8 mouse cellular contexts compared by ENCODE assay signal in genomic region chr14:32086226-32086625, GRCm38 (mm10). TPM values are rescaled to one million over a fixed set of nuclear protein-coding genes. Genes with fewer than 3 reads are reported as not detected.
DNase-seq lines count a peak whose midpoint lies in the region; ATAC-seq lines count a peak whose summit lies in the region.

No protein-coding gene starts in this region.

- peak overlapping the region; percentile 73 for H3K9ac ChIP-seq in kidney, embryonic 14.5 days (ENCODE audit: low read depth, low read length)
- H3K9ac ChIP-seq in forebrain, embryonic 11.5 days (ENCODE audit: low read length), result peak overlapping the region; percentile 60
- H3K9ac ChIP-seq in liver, embryonic 11.5 days (ENCODE audit: low read depth, low read length), result peak overlapping the region; percentile 83

- 14% methylated on average over 8 of the region's 8 CpGs for WGBS in kidney, embryonic 14.5 days
- WGBS in forebrain, embryonic 11.5 days, result 43% methylated on average over 8 of the region's 8 CpGs
- 16% methylated on average over 8 of the region's 8 CpGs for WGBS in liver, embryonic 11.5 days

- peaks cover 18% of the 10 kb centered on the region for H3K36me3 ChIP-seq in kidney, embryonic 14.5 days (ENCODE audit: control insufficient read depth, insufficient read depth, low read length)
- H3K36me3 ChIP-seq in forebrain, embryonic 11.5 days (ENCODE audit: control insufficient read depth, insufficient read depth, low read length), result peaks cover 11% of the 10 kb centered on the region; the same call in 1 of the 2 replicates
- peaks cover 16% of the 10 kb centered on the region for H3K36me3 ChIP-seq in liver, embryonic 11.5 days (ENCODE audit: control insufficient read depth, insufficient read depth, low read length)

- H3K4me2 ChIP-seq in kidney, embryonic 14.5 days (replicated peaks; ENCODE audit: low read depth, low read length), result peak overlapping the region; percentile 70
- H3K4me2 ChIP-seq in forebrain, embryonic 11.5 days (ENCODE audit: low read depth, low read length, severe bottlenecking), result peak overlapping the region; percentile 57
- H3K4me2 ChIP-seq in liver, embryonic 11.5 days, result peak overlapping the region; percentile 91

- H3K9me3 ChIP-seq in kidney, embryonic 14.5 days (ENCODE audit: control insufficient read depth, low read length), result no peaks in the 10 kb centered on the region
- no peaks in the 10 kb centered on the region for H3K9me3 ChIP-seq in forebrain, embryonic 11.5 days (ENCODE audit: control insufficient read depth, low read length)
- no peaks in the 10 kb centered on the region for H3K9me3 ChIP-seq in liver, embryonic 11.5 days (ENCODE audit: control insufficient read depth, low read length)

- no peak for DNase-seq in kidney, postnatal 10 days
- DNase-seq in MEL-GATA-1-ER (ENCODE audit: extremely low read depth, low read depth), result peak; percentile 73
- DNase-seq in forebrain, embryonic 11.5 days (ENCODE audit: low spot score), result no peak
- DNase-seq in liver, embryonic 11.5 days (ENCODE audit: low spot score), result no peak
- no peak for DNase-seq in B cell, adult 2 months
- DNase-seq in urinary bladder, adult 18-20 months (ENCODE audit: low spot score in 2 of 2), result no peak

- H3K4me3 ChIP-seq in kidney, embryonic 14.5 days (ENCODE audit: low read length), result peak overlapping the region; percentile 66
- H3K4me3 ChIP-seq in forebrain, embryonic 11.5 days (ENCODE audit: low read depth, low read length), result peak overlapping the region; percentile 46
- H3K4me3 ChIP-seq in liver, embryonic 11.5 days (ENCODE audit: low read depth, low read length), result peak overlapping the region; percentile 74

- no peak for ATAC-seq in kidney, embryonic 14.5 days (ENCODE audit: low FRiP score, low TSS enrichment)
- no peak for ATAC-seq in forebrain, embryonic 11.5 days (replicated peaks; ENCODE audit: low FRiP score)
- ATAC-seq in liver, embryonic 11.5 days (replicated peaks; ENCODE audit: low FRiP score), result no peak
- no peak for ATAC-seq in granulocyte monocyte progenitor cell, adult 5-6 weeks (replicated peaks; ENCODE audit: poor library complexity, severe bottlenecking)

- peaks cover 2% of the 10 kb centered on the region for H3K4me1 ChIP-seq in kidney, embryonic 14.5 days (ENCODE audit: control insufficient read depth, insufficient read depth, low read length)
- H3K4me1 ChIP-seq in forebrain, embryonic 11.5 days (replicated peaks; ENCODE audit: control insufficient read depth, insufficient read depth, low read length), result no peaks in the 10 kb centered on the region
- H3K4me1 ChIP-seq in liver, embryonic 11.5 days (replicated peaks; ENCODE audit: control insufficient read depth, insufficient read depth, low read length), result peaks cover 7% of the 10 kb centered on the region

- peak overlapping the region; percentile 88 for H3K27ac ChIP-seq in kidney, embryonic 14.5 days (ENCODE audit: low read depth, low read length)
- no peak overlapping the region for H3K27ac ChIP-seq in forebrain, embryonic 11.5 days (ENCODE audit: low read depth, low read length)
- H3K27ac ChIP-seq in liver, embryonic 11.5 days (ENCODE audit: low read depth, low read length), result peak overlapping the region; percentile 93

- no peaks in the 10 kb centered on the region for H3K27me3 ChIP-seq in kidney, embryonic 14.5 days (ENCODE audit: control insufficient read depth, insufficient read depth, low read length)
- no peaks in the 10 kb centered on the region for H3K27me3 ChIP-seq in forebrain, embryonic 11.5 days (ENCODE audit: control insufficient read depth, insufficient read depth, low read length)
- no peaks in the 10 kb centered on the region for H3K27me3 ChIP-seq in liver, embryonic 11.5 days (replicated peaks; ENCODE audit: control insufficient read depth, insufficient read depth, low read length)

RNA-seq across cellular contexts. Expression of gene Dph3, which starts 0.7 kb away (rescaled TPM):
- 102 and 136 TPM in 2 replicates for polyA plus RNA-seq in kidney, embryonic 14.5 days (2014; fragmentation: Nextera tagmentation; extraction: Ambion mirVana)
- 97.7 and 99.9 TPM in 2 replicates for polyA plus RNA-seq in forebrain, embryonic 11.5 days (2014; fragmentation: Nextera tagmentation; extraction: Ambion mirVana)
- polyA plus RNA-seq in liver, embryonic 11.5 days (2014; fragmentation: Nextera tagmentation; extraction: Ambion mirVana), result 130 and 141 TPM in 2 replicates
- 80.2 and 102 TPM in 2 replicates for total RNA-seq in granulocyte monocyte progenitor cell, adult 5-6 weeks (2014; fragmentation: Nextera tagmentation)
- total RNA-seq in granulocyte monocyte progenitor cell, adult 5-6 weeks (2017), result 64.0 and 91.6 TPM in 2 replicates

RNA-seq across cellular contexts. Expression of gene Oxnad1, which starts 1.1 kb away (rescaled TPM):
- polyA plus RNA-seq in kidney, embryonic 14.5 days (2014; fragmentation: Nextera tagmentation; extraction: Ambion mirVana), result 29.1 and 33.6 TPM in 2 replicates
- polyA plus RNA-seq in forebrain, embryonic 11.5 days (2014; fragmentation: Nextera tagmentation; extraction: Ambion mirVana), result 20.2 and 20.7 TPM in 2 replicates
- polyA plus RNA-seq in liver, embryonic 11.5 days (2014; fragmentation: Nextera tagmentation; extraction: Ambion mirVana), result 27.2 and 32.9 TPM in 2 replicates
- 17.0 and 18.5 TPM in 2 replicates for total RNA-seq in granulocyte monocyte progenitor cell, adult 5-6 weeks (2014; fragmentation: Nextera tagmentation)
- total RNA-seq in granulocyte monocyte progenitor cell, adult 5-6 weeks (2017), result 25.4 and 33.8 TPM in 2 replicates

RNA-seq across cellular contexts. Expression of gene Msmb, which starts 55.6 kb away (rescaled TPM):
- polyA plus RNA-seq in kidney, embryonic 14.5 days (2014; fragmentation: Nextera tagmentation; extraction: Ambion mirVana), result not detected in 2 replicates
- polyA plus RNA-seq in forebrain, embryonic 11.5 days (2014; fragmentation: Nextera tagmentation; extraction: Ambion mirVana), result not detected in 2 replicates
- polyA plus RNA-seq in liver, embryonic 11.5 days (2014; fragmentation: Nextera tagmentation; extraction: Ambion mirVana), result 0.38 TPM in 1 of 2 replicates, not detected in the other
- not detected in 2 replicates for total RNA-seq in granulocyte monocyte progenitor cell, adult 5-6 weeks (2014; fragmentation: Nextera tagmentation)
- total RNA-seq in granulocyte monocyte progenitor cell, adult 5-6 weeks (2017), result not detected in 2 replicates

RNA-seq across cellular contexts. Expression of gene Galnt15, which starts 57.4 kb away (rescaled TPM):
- polyA plus RNA-seq in kidney, embryonic 14.5 days (2014; fragmentation: Nextera tagmentation; extraction: Ambion mirVana), result 0.34 and 0.56 TPM in 2 replicates
- polyA plus RNA-seq in forebrain, embryonic 11.5 days (2014; fragmentation: Nextera tagmentation; extraction: Ambion mirVana), result 0.05 TPM in 2 replicates
- not detected in 2 replicates for polyA plus RNA-seq in liver, embryonic 11.5 days (2014; fragmentation: Nextera tagmentation; extraction: Ambion mirVana)
- total RNA-seq in granulocyte monocyte progenitor cell, adult 5-6 weeks (2014; fragmentation: Nextera tagmentation), result not detected in 2 replicates
- total RNA-seq in granulocyte monocyte progenitor cell, adult 5-6 weeks (2017), result not detected in 2 replicates
